Comparison of ENCODE assay signal across 22 mouse cellular contexts in genomic region chr12:59135096-59135495, GRCm38 (mm10).
"Had no signal": no experiment of that assay in that cellular context is flagged by ENCODE, and none has a peak within 500 bp of the region (broad histone marks: within the 10 kb centered on the region; RNA-seq: fewer than 3 reads in every experiment).

No protein-coding gene starts in this region.

- H3K9me3 ChIP-seq: kidney, embryonic 15.5 days; lung, embryonic 15.5 days; megakaryocyte, embryonic 14.5 days; midbrain, embryonic 10.5 days; midbrain, embryonic 13.5 days had no signal

- H3K4me3 ChIP-seq: kidney, embryonic 15.5 days; left cerebral cortex, adult 2 months; lung, embryonic 15.5 days; megakaryocyte, embryonic 14.5 days; midbrain, embryonic 10.5 days; midbrain, embryonic 13.5 days had no signal

- H3K9ac ChIP-seq: kidney, embryonic 15.5 days; lung, embryonic 15.5 days; midbrain, embryonic 13.5 days had no signal

- H3K4me2 ChIP-seq: kidney, embryonic 15.5 days; lung, embryonic 15.5 days; midbrain, embryonic 13.5 days had no signal

- H3K27me3 ChIP-seq: kidney, embryonic 15.5 days; lung, embryonic 15.5 days; megakaryocyte, embryonic 14.5 days; midbrain, embryonic 13.5 days had no signal

- DNase-seq: kidney, adult 11 months; kidney, adult 8-10 months; kidney, postnatal 10 days; kidney, postnatal 36 days; layer of hippocampus, postnatal 36 days; lung, adult 18-20 months; lung, postnatal 10 days; lung, postnatal 36 days; right cerebral cortex, adult 18-20 months; right cerebral cortex, postnatal 14 days; right cerebral cortex, postnatal 4 days; thymus, adult 2 months; thymus, postnatal 14 days; thymus, postnatal 4 days had no signal

- ATAC-seq: midbrain, embryonic 13.5 days; midbrain, embryonic 16.5 days had no signal

- H3K27ac ChIP-seq: kidney, embryonic 15.5 days; left cerebral cortex, adult 2 months; lung, embryonic 15.5 days; midbrain, embryonic 10.5 days; midbrain, embryonic 13.5 days; stomach, postnatal 0 days had no signal
